Mouse (Mus musculus): ENCODE measurements around the gene Il4i1.
"Not testable (repeated sequence)": the region's sequence is repeated elsewhere in the genome, so short reads cannot be mapped to it uniquely, and the experiment has no call there.

Gene Il4i1

GRCm38 (mm10) chr7:44867010-44867702 is 51.0 kb downstream of the Il4i1 start:
- DNase-seq: peak; percentile 31

- peak; percentile 14 for DNase-seq
Measured at GRCm38 (mm10) chr7:44867802-44868201, 51.6 kb downstream of the Il4i1 start.

- peak; percentile 44 for DNase-seq
Measured at GRCm38 (mm10) chr7:44868465-44868864, 52.3 kb downstream of the Il4i1 start.

GRCm38 (mm10) chr7:44868919-44869696 is 52.9 kb downstream of the Il4i1 start:
- DNase-seq: peak; percentile 67

GRCm38 (mm10) chr7:44869697-44870528 is 53.7 kb downstream of the Il4i1 start, which contains the start of gene Ptov1:
Gene Ptov1, minus strand, starts transcription at chr7:44869788.
- peak; percentile 98 for DNase-seq

DNA sequence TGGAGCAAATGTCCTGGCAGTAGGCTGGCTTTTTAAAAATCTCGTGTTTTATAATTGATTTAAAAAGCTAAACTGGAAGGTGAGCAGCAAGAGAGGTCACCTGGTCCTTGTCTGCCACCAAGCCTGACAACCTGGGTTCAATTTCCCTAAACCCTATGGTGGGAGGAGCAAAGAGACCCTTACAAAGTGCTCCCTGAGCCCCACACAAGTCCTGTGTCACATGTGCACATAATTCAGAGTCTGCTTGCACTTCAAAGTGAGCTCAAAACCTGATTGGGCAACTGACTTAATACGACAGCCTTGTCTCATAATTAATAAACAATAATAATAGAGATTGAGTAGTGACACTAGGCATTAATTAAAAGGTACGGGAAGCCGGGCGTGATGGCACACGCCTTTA is 54.4 kb downstream of the Il4i1 start:
- peak; percentile 22 for DNase-seq

DNA sequence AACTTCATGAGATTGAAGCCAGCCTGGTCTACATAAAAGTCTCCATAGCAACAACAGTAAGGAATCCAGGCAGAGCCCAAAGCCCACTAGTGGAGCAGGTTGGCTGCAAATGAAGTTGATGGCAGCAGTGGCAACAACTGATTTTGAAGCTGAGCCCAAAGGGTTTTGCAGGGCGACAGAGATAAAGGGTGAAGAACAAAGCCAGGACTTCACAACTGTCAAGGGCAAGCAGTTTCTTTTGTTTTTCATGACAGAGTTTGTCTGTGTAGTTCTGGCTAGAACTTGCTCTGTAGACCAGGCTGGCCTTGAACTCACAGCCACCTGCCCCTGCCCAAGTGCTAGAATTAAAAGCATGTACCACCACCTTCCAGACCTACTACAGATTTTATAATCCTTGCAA is 55.0 kb downstream of the Il4i1 start:
- DNase-seq: peak; percentile 4

GRCm38 (mm10) chr7:44871774-44872173 is 55.6 kb downstream of the Il4i1 start:
- not testable (repeated sequence) for DNase-seq

DNA sequence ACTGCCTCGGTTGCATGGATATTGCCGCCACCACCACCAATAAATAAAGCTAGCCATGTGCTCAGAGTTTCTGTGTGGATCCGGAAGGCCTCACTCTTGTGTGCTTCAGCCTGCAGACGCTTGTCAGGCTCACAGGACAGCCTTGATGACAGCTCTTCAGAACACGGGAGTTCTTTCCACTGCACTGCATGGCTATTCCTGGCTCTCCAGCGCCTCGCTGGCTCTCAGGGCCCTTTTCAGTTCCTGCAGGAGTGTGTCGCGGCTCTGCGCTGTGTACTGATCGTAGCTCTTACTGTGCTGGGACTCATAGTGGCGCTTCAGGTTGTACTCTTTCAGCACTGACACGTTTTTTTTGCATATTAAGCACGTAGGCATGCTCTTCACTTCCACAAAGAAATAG is 61.6 kb downstream of the Il4i1 start:
- DNase-seq: no peak

DNA sequence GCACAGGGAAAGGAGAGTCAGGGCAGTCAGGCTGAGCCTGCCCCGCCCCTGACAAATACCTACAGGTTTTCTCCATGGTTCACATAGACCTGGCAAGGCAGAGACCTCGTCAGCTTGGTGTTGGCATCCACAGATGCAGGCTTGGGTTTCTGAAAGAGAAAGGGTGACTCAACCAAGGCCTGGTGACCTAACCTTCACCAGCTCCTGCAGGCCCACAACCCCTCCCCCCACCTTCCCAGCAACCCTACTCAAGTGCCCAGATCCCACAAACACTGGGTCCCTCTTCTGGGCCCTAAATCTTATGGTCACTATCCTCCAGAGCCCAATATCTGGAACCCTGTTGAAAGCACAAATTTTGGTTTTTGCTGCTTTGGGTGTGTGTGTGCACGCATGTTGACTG is 66.8 kb downstream of the Il4i1 start:
- DNase-seq: no peak

- DNase-seq: no peak
Measured at GRCm38 (mm10) chr7:44884637-44885036, 68.5 kb downstream of the Il4i1 start.

GRCm38 (mm10) chr7:44886964-44887363 is 70.8 kb downstream of the Il4i1 start:
- DNase-seq: no peak

DNA sequence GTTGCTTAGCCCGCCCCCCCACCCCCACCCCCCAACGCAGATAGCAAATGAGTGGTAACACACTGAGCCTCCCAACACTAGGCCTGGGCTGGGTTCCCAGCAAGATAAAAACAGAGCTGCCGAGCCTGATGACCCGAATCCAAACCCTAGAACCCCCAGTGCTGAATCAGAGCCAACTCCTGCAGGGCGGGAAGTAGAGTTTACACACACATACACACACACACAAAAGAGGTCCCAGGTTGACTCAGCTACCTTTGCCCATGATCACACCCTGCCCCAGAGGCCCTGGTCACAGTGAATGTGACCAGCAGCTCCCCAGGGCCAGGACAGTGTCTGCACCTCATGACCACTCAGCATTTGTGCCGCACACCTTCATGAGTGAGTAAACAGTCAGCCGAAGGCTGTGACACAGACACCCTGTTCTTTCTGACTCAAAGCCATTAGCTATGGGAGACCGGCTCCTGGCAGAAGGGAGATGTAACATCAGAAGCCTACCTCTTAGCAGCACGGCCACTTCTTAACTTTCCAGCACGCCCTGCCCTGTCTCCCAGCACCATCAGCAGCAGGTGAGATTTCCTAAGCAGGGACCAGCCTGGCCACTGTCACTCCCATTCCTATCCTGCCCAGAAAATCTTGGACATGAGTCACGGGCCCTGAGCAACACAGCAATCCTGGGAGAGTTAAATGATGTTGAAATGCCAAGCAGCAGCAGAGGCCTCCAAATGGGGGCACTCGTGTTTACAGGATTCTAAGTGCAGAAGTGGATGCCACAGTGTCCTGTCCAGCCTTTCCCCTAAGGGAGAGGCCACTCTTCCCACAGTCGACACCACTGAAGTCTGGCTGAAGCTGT is 72.3 kb downstream of the Il4i1 start:
- DNase-seq: no peak

- DNase-seq: no peak
Measured at GRCm38 (mm10) chr7:44890180-44890579, 74.0 kb downstream of the Il4i1 start.

All from kidney, adult 11 months (tissue).